Mouse (Mus musculus): ENCODE data around the gene Tspo2. TPM values are rescaled to one million over a fixed set of nuclear protein-coding genes. Genes with fewer than 3 reads are reported as not detected.
"Not testable (repeated sequence)": the region's sequence is repeated elsewhere in the genome, so short reads cannot be mapped to it uniquely, and the experiment has no call there.

The Tspo2 gene
- not detected for total RNA-seq (2021)
- long read RNA-seq, experiment 1 = 0 reads
- long read RNA-seq, experiment 2 = 0 reads

GRCm38 (mm10) chr17:48451353-48451675 is at the start of gene Tspo2:
Gene Tspo2 (minus strand): TSS chr17:48451522.
- no peak within 1 kb of the TSS for H3K27ac ChIP-seq
- H3K4me3 ChIP-seq = no peak within 1 kb of the TSS
- TF ChIP-seq CTCF (conservative IDR thresholded peaks at IDR 0.05) = no peak
- no peak for DNase-seq (ENCODE audit: low spot score in 2 of 2)

- Histone ChIP-seq H3K27ac (no peak overlapping the region), H3K4me3 (no peak overlapping the region)
- DNase-seq (ENCODE audit: low spot score in 2 of 2) = no peak
- TF ChIP-seq CTCF (conservative IDR thresholded peaks at IDR 0.05) = no peak
These were observed 49.6 kb upstream of the Tspo2 start for GRCm38 (mm10) chr17:48500846-48501445.

GRCm38 (mm10) chr17:48497986-48498385 is 46.7 kb upstream of the Tspo2 start:
- Histone ChIP-seq H3K4me3 (no peak overlapping the region), H3K27ac (no peak overlapping the region)
- no peak for TF ChIP-seq CTCF (conservative IDR thresholded peaks at IDR 0.05)
- DNase-seq (ENCODE audit: low spot score in 2 of 2) = no peak

- H3K4me3 ChIP-seq = no peak overlapping the region
- no peak for DNase-seq (ENCODE audit: low spot score in 2 of 2)
- no peak for TF ChIP-seq CTCF (conservative IDR thresholded peaks at IDR 0.05)
These were observed 42.7 kb upstream of the Tspo2 start for GRCm38 (mm10) chr17:48493986-48494385.

DNA sequence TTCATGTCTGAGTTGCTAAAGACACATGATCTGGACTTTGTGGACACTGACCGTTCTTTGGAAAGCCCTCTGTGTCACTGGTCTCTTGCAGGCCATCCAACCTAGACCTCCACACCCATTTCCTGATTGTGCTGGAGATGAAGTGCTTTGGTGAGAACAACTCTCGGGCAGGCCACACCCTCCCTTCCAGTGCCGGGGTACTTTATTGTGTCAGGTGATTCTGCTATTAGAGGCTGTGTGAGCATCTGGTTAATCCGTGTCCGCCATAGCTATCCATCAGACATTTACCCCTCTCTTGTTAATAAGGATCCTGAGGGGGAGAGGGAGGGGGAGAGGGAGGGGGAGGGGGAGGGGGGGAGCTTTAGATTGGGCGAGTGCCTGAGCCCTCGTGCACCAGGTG is 42.3 kb upstream of the Tspo2 start:
- no peak for DNase-seq (ENCODE audit: low spot score in 2 of 2)
- H3K27ac ChIP-seq = no peak overlapping the region
- H3K4me3 ChIP-seq = no peak overlapping the region
- TF ChIP-seq CTCF (conservative IDR thresholded peaks at IDR 0.05) = no peak

More at GRCm38 (mm10) chr17:48493986-48494385, 42.7 kb upstream of the Tspo2 start:
- H3K27ac ChIP-seq = no peak overlapping the region

- no peak overlapping the region for H3K27ac ChIP-seq
- no peak for DNase-seq (ENCODE audit: low spot score in 2 of 2)
- no peak overlapping the region for H3K4me3 ChIP-seq
- no peak for TF ChIP-seq CTCF (conservative IDR thresholded peaks at IDR 0.05)
These were observed 41.3 kb upstream of the Tspo2 start for GRCm38 (mm10) chr17:48492621-48493020.

DNA sequence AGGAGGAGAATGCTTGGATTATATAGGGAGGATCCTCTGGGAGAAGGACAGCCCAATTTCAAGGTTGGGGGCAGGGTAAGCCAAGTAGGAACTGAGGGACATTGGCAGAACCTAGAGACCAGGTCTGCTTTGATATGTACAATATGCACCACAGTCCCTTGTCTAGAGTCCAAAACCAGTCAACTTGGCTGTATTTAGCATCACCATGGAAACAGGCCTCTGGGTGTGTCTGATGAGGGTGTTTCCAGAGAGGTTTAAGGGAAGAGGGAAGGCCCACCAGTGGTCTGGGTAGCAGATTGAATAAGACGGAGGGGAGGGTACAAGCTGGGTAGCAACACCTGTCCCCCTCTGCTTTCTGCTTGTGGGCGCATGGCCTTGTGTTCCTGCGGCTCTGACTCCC is 38.1 kb upstream of the Tspo2 start:
- H3K27ac ChIP-seq = no peak overlapping the region
- TF ChIP-seq CTCF (conservative IDR thresholded peaks at IDR 0.05) = no peak
- DNase-seq (ENCODE audit: low spot score in 2 of 2) = no peak
- no peak overlapping the region for H3K4me3 ChIP-seq

GRCm38 (mm10) chr17:48484191-48484590 is 32.9 kb upstream of the Tspo2 start:
- no peak for DNase-seq (ENCODE audit: low spot score in 2 of 2)
- Histone ChIP-seq H3K4me3 (no peak overlapping the region), H3K27ac (no peak overlapping the region)
- no peak for TF ChIP-seq CTCF (conservative IDR thresholded peaks at IDR 0.05)

- no peak for TF ChIP-seq CTCF (conservative IDR thresholded peaks at IDR 0.05)
- no peak for DNase-seq (ENCODE audit: low spot score in 2 of 2)
- Histone ChIP-seq H3K27ac (no peak overlapping the region), H3K4me3 (no peak overlapping the region)
These were observed 32.4 kb upstream of the Tspo2 start for GRCm38 (mm10) chr17:48483764-48484163.

DNA sequence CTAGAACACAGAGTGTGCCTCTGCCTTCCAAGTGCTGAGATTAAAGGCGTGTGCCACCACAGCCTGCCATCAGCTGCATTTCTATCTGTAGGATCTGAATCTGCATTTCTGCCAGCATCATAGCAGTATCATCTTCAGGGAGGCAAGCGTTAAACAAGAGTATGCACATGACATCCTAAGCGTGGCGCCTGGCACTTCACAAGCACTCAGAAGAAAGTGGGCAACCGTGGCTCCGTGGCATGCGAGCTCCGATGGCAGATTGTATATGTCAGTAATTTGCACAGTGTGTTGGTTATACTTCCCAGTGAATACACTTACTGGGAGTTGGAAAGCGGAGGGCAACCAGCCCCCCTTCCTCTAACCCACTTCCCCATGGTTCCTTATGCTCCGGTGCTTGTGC is 28.6 kb upstream of the Tspo2 start:
- no peak for DNase-seq (ENCODE audit: low spot score in 2 of 2)
- no peak overlapping the region for H3K4me3 ChIP-seq
- no peak overlapping the region for H3K27ac ChIP-seq
- no peak for TF ChIP-seq CTCF (conservative IDR thresholded peaks at IDR 0.05)

DNA sequence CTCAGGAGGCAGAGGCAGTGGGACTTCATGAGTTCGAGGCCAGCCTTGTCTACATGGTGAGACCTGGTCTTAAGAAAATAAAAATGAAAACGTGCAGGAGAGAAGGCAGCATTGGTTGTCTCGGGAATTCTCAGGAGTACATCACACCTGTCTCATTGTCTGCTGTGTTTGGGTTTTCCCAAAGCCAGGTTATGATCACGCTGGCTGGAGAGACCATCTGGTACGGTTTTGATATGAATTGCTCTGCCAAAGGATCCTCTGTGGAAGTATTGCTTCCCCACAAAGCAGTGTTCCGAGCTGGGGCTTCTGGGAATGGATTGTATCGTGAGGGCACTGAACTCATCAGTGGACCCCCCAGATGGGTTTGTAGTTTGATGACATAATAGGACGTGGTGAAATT is 24.1 kb upstream of the Tspo2 start:
- no peak for TF ChIP-seq CTCF (conservative IDR thresholded peaks at IDR 0.05)
- H3K27ac ChIP-seq = no peak overlapping the region
- no peak overlapping the region for H3K4me3 ChIP-seq

GRCm38 (mm10) chr17:48474282-48474681 is 23.0 kb upstream of the Tspo2 start:
- H3K27ac ChIP-seq; DNase-seq (ENCODE audit: low spot score in 2 of 2); H3K4me3 ChIP-seq: not testable (repeated sequence)

More for the DNA sequence above, 24.1 kb upstream of the Tspo2 start:
- DNase-seq (ENCODE audit: low spot score in 2 of 2) = no peak

DNA sequence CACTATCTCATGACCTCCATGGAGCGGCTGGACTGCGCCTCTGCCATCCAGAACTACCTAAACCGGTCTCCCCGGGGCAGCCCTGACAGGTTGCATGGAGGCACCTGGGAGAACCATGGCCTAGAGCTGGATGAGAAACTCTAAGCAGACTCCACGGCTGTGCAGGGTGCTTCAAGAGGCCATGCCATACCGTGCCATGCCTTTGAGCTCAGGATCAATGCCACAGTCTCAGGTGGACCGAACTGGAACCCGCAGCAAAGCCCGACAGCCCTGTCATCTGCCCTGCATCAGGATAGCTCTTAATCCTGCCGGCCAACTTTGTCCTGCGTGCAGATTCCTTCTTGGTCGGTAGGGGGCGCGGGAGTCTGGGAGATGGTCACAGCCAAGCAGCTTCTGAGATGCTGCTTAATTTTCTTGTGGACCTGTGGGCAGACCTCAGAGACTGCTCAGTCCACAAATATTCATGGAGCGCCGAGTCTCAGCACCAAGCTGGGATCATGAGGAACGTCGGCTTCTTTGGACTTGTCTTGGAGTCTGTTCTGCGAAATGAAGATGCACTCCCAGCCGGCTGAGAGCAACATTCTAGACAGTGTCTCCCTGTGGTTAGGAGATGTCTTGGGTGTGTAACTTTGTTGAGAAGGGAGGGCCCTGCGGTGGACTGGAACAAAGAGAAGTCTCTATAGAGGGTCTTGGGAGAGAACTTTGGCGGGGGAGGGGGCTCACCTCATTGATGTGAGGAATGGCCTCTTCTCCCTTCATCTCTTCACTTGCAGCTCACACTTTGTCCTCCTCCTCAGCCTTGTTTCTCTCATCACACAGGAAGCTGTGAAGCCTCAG is 16.3 kb upstream of the Tspo2 start:
- DNase-seq (ENCODE audit: low spot score in 2 of 2) = peak; percentile 75 to 94
- Histone ChIP-seq H3K4me3 (no peak overlapping the region), H3K27ac (no peak overlapping the region)
- peak; percentile 96 for TF ChIP-seq CTCF (conservative IDR thresholded peaks at IDR 0.05)
